In the genomic region with DNA sequence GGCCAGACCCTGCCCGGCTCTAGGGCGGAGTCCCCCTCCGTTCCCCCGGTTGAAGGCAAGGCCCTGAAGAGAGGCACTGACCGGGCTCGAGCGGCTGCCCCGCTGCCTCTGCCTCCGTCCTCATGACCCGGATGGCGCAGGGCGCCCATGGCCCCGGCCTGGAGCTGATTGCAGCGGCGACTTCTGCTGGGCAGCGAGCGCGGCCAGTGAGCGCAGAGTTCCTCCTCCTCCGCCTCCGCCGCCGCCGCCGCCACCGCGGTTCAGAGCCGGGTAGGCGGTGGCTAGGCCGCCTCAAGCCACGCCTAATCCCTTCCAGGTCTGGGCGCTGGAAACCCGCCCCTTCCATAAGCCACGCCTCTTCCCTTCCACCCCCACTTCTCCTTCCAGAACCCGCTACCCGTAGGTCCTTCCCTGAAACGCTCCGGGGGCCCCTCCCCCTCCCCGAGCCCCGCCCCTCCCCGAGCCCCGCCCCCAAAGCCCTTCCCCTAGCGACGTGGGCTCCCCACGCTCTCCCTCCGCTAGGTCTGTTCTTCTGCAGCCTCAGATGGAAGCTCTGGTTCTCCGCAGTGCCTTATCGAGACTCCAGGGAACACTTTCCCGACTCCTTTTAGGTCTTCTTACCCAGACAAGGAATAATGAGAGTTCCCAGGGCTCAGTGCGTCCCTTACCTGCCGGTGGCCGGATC, we compare ENCODE assay signal across 8 mouse cellular contexts. TPM values are rescaled to one million over a fixed set of nuclear protein-coding genes. Genes with fewer than 3 reads are reported as not detected.
DNase-seq lines count a peak whose midpoint lies in the region; ATAC-seq and TF ChIP-seq lines count a peak whose summit lies in the region.

A gene (plus strand): TSS at position 479 of the 685 bp plus-strand sequence.

- peak; percentile 91 for DNase-seq in WW6 (ENCODE audit: low read depth, low spot score)
- DNase-seq in cerebellum, postnatal 4 days (ENCODE audit: low spot score in 2 of 2), result peak; percentile 62 to 86
- peak; percentile 97 for DNase-seq in gastrocnemius, adult 2 months
- peak; percentile 96 for DNase-seq in hindbrain, postnatal 0 days (ENCODE audit: low spot score)
- peak; percentile 85 to 91 for DNase-seq in left cerebral cortex, adult 2 months (ENCODE audit: extremely low spot score in 1 of 2, low spot score in 2 of 2)
- peak; percentile 87 to 88 for DNase-seq in right cerebral cortex, adult 2 months (ENCODE audit: low spot score in 2 of 2)
- DNase-seq in urinary bladder, postnatal 14 days (ENCODE audit: low spot score), result peak; percentile 95

- no peaks in the 10 kb centered on the region for H3K9me3 ChIP-seq in hindbrain, postnatal 0 days (ENCODE audit: low read length)

- H3K36me3 ChIP-seq in hindbrain, postnatal 0 days (ENCODE audit: insufficient read depth, low read length), result peaks cover 30% of the 10 kb centered on the region

- H3K4me1 ChIP-seq in hindbrain, postnatal 0 days (ENCODE audit: insufficient read depth, low read length), result peaks cover 6% of the 10 kb centered on the region; the same call in 1 of the 2 replicates

- intact Hi-C loops in gastrocnemius, adult 2 months (cut with DNase I), result no loop called here
- intact Hi-C loops in left cerebral cortex, adult 2 months (cut with DNase I), result loop anchor here (2.0 to 5.0 kb wide), 2 partner anchors 42 to 950 kb away; a partner anchor contains a TSS

- H3K4me3 ChIP-seq in gastrocnemius, adult 2 months, result peak within 1 kb of the TSS; percentile 94
- peak within 1 kb of the TSS; percentile 82 for H3K4me3 ChIP-seq in hindbrain, postnatal 0 days (ENCODE audit: low read length)
- H3K4me3 ChIP-seq in left cerebral cortex, adult 2 months, result peak within 1 kb of the TSS; percentile 68

- WGBS in hindbrain, postnatal 0 days, result under 1% methylated on average over 40 of the region's 52 CpGs

- TF ChIP-seq CTCF in gastrocnemius, adult 2 months (IDR thresholded peaks at IDR 0.05), result no peak
- no peak for TF ChIP-seq CTCF in hindbrain, postnatal 0 days (IDR thresholded peaks at IDR 0.05; ENCODE audit: low read depth)
- TF ChIP-seq CTCF in left cerebral cortex, adult 2 months (IDR thresholded peaks at IDR 0.05), result no peak; the same call in 1 of the 2 replicates

- peak within 1 kb of the TSS; percentile 89 for H3K9ac ChIP-seq in hindbrain, postnatal 0 days (replicated peaks; ENCODE audit: low read length)

- peak; percentile 95 for ATAC-seq in hindbrain, postnatal 0 days
- peak; percentile 85 for ATAC-seq in megakaryocyte, adult 5-6 weeks (ENCODE audit: poor library complexity, severe bottlenecking)

- H3K27me3 ChIP-seq in hindbrain, postnatal 0 days (ENCODE audit: insufficient read depth, low read length), result no peaks in the 10 kb centered on the region

- peak within 1 kb of the TSS; percentile 68 for H3K4me2 ChIP-seq in hindbrain, postnatal 0 days (ENCODE audit: low read depth, low read length)

- H3K27ac ChIP-seq in gastrocnemius, adult 2 months, result peak within 1 kb of the TSS; percentile 96
- H3K27ac ChIP-seq in hindbrain, postnatal 0 days, result peak within 1 kb of the TSS; percentile 96
- peak within 1 kb of the TSS; percentile 97 for H3K27ac ChIP-seq in left cerebral cortex, adult 2 months

RNA-seq across cellular contexts. Expression of the gene that starts here (rescaled TPM):
- total RNA-seq in gastrocnemius, adult 2 months (2021), result 10 to 100 TPM; 65.9 to 91.4 TPM
- total RNA-seq in hindbrain, postnatal 0 days (2014; rRNA removed), result 16.4 and 18.0 TPM in 2 replicates
- 133 and 135 TPM in 2 replicates for polyA plus RNA-seq in hindbrain, postnatal 0 days (2015; fragmentation: Nextera tagmentation; extraction: Ambion mirVana)
- total RNA-seq in left cerebral cortex, adult 2 months (2021), result 10 to 100 TPM; 65.4 to 73.4 TPM
- 31.1 and 31.9 TPM in 2 replicates for total RNA-seq in megakaryocyte, adult 5-6 weeks (2015)
- 39.2 and 42.4 TPM in 2 replicates for total RNA-seq in megakaryocyte, adult 5-6 weeks (2017)

Comparison
In these comparisons a context has a peak if more than half of its experiments do, and no peak if none do; other contexts are left out.
1. Peak in every context shown above with its lines: DNase-seq, ATAC-seq, H3K4me3 ChIP-seq and H3K27ac ChIP-seq.